Mouse (Mus musculus): Measurements from ENCODE around the gene Slc2a4. TPM values are rescaled to one million over a fixed set of nuclear protein-coding genes. Genes with fewer than 3 reads are reported as not detected.

The Slc2a4 gene
- polyA plus RNA-seq, 1 experiment = not detected

- TF ChIP-seq CTCF (IDR thresholded peaks at IDR 0.05; ENCODE audit: low read depth, low read length) (no peak), POLR2A (IDR thresholded peaks at IDR 0.05; ENCODE audit: borderline replicate concordance, low read depth, low read length) (no peak)
- peak within 1 kb of the TSS; percentile 88 for H3K4me3 ChIP-seq (ENCODE audit: insufficient read depth, low read length)
- peak within 1 kb of the TSS; percentile 94 for H3K27ac ChIP-seq (ENCODE audit: insufficient read depth, low read depth, low read length)
- peaks cover 18% of the 10 kb centered on the region for H3K4me1 ChIP-seq (ENCODE audit: control insufficient read depth, insufficient read depth, low read length)
Observed at GRCm38 (mm10) chr11:69990850-69991691, 43.1 kb upstream of the Slc2a4 start, which contains the start of gene Gabarap. Gabarap (plus strand) TSS chr11:69991143.

- peaks cover 18% of the 10 kb centered on the region for H3K4me1 ChIP-seq (ENCODE audit: control insufficient read depth, insufficient read depth, low read length)
Observed at GRCm38 (mm10) chr11:69989949-69990348, 42.0 kb upstream of the Slc2a4 start.

GRCm38 (mm10) chr11:69984431-69984830 lies 36.4 kb upstream of the Slc2a4 start:
- peaks cover 9% of the 10 kb centered on the region for H3K4me1 ChIP-seq (ENCODE audit: control insufficient read depth, insufficient read depth, low read length)
- TF ChIP-seq POLR2A (IDR thresholded peaks at IDR 0.05; ENCODE audit: borderline replicate concordance, low read depth, low read length) (no peak), CTCF (IDR thresholded peaks at IDR 0.05; ENCODE audit: low read depth, low read length) (no peak)
- H3K27ac ChIP-seq (ENCODE audit: insufficient read depth, low read depth, low read length) = no peak overlapping the region
- H3K4me3 ChIP-seq (ENCODE audit: insufficient read depth, low read length) = no peak overlapping the region

More at GRCm38 (mm10) chr11:69989949-69990348, 42.0 kb upstream of the Slc2a4 start:
- Histone ChIP-seq H3K27ac (ENCODE audit: insufficient read depth, low read depth, low read length) (peak overlapping the region; percentile 4; the same call in 1 of the 2 replicates), H3K4me3 (ENCODE audit: insufficient read depth, low read length) (no peak overlapping the region)
- no peak for TF ChIP-seq POLR2A (IDR thresholded peaks at IDR 0.05; ENCODE audit: borderline replicate concordance, low read depth, low read length)
- TF ChIP-seq CTCF (IDR thresholded peaks at IDR 0.05; ENCODE audit: low read depth, low read length) = no peak

- TF ChIP-seq POLR2A (IDR thresholded peaks at IDR 0.05; ENCODE audit: borderline replicate concordance, low read depth, low read length) (no peak), CTCF (IDR thresholded peaks at IDR 0.05; ENCODE audit: low read depth, low read length) (no peak)
- no peak overlapping the region for H3K27ac ChIP-seq (ENCODE audit: insufficient read depth, low read depth, low read length)
- no peak overlapping the region for H3K4me3 ChIP-seq (ENCODE audit: insufficient read depth, low read length)
- H3K4me1 ChIP-seq (ENCODE audit: control insufficient read depth, insufficient read depth, low read length) = peaks cover 13% of the 10 kb centered on the region
Observed at GRCm38 (mm10) chr11:69983377-69983776, 35.4 kb upstream of the Slc2a4 start.

- Histone ChIP-seq H3K27ac (ENCODE audit: insufficient read depth, low read depth, low read length) (no peak overlapping the region), H3K4me3 (ENCODE audit: insufficient read depth, low read length) (peak overlapping the region; percentile 99; the same call in 1 of the 2 replicates), H3K4me1 (ENCODE audit: control insufficient read depth, insufficient read depth, low read length) (peaks cover 13% of the 10 kb centered on the region)
- no peak for TF ChIP-seq POLR2A (IDR thresholded peaks at IDR 0.05; ENCODE audit: borderline replicate concordance, low read depth, low read length)
- no peak for TF ChIP-seq CTCF (IDR thresholded peaks at IDR 0.05; ENCODE audit: low read depth, low read length)
Observed at GRCm38 (mm10) chr11:69982877-69983276, 34.9 kb upstream of the Slc2a4 start.

GRCm38 (mm10) chr11:69982225-69982624 lies 34.2 kb upstream of the Slc2a4 start, which contains the start of gene Elp5:
Elp5 (minus strand) TSS chr11:69982517.
- Histone ChIP-seq H3K4me1 (ENCODE audit: control insufficient read depth, insufficient read depth, low read length) (peaks cover 13% of the 10 kb centered on the region), H3K4me3 (ENCODE audit: insufficient read depth, low read length) (peak within 1 kb of the TSS; percentile 99), H3K27ac (ENCODE audit: insufficient read depth, low read depth, low read length) (peak within 1 kb of the TSS; percentile 81)
- TF ChIP-seq CTCF (IDR thresholded peaks at IDR 0.05; ENCODE audit: low read depth, low read length) (no peak), POLR2A (IDR thresholded peaks at IDR 0.05; ENCODE audit: borderline replicate concordance, low read depth, low read length) (no peak)

GRCm38 (mm10) chr11:69981141-69981762 lies 33.3 kb upstream of the Slc2a4 start, which contains the start of gene Ctdnep1:
Ctdnep1 (plus strand) TSS chr11:69981156.
- TF ChIP-seq CTCF (IDR thresholded peaks at IDR 0.05; ENCODE audit: low read depth, low read length) = no peak
- TF ChIP-seq POLR2A (IDR thresholded peaks at IDR 0.05; ENCODE audit: borderline replicate concordance, low read depth, low read length) = no peak
- peak within 1 kb of the TSS; percentile 97 for H3K27ac ChIP-seq (ENCODE audit: insufficient read depth, low read depth, low read length)
- peak within 1 kb of the TSS; percentile 99 for H3K4me3 ChIP-seq (ENCODE audit: insufficient read depth, low read length)
- peaks cover 13% of the 10 kb centered on the region for H3K4me1 ChIP-seq (ENCODE audit: control insufficient read depth, insufficient read depth, low read length)

- peak overlapping the region; percentile 97 for H3K27ac ChIP-seq (ENCODE audit: insufficient read depth, low read depth, low read length)
- no peak for TF ChIP-seq CTCF (IDR thresholded peaks at IDR 0.05; ENCODE audit: low read depth, low read length)
- TF ChIP-seq POLR2A (IDR thresholded peaks at IDR 0.05; ENCODE audit: borderline replicate concordance, low read depth, low read length) = peak; percentile 5; the same call in 1 of the 2 replicates
- peak overlapping the region; percentile 99 for H3K4me3 ChIP-seq (ENCODE audit: insufficient read depth, low read length)
- peaks cover 13% of the 10 kb centered on the region for H3K4me1 ChIP-seq (ENCODE audit: control insufficient read depth, insufficient read depth, low read length)
Observed at GRCm38 (mm10) chr11:69980196-69981140, 32.5 kb upstream of the Slc2a4 start.

GRCm38 (mm10) chr11:69979827-69980195 lies 31.8 kb upstream of the Slc2a4 start:
- TF ChIP-seq POLR2A (IDR thresholded peaks at IDR 0.05; ENCODE audit: borderline replicate concordance, low read depth, low read length) = no peak
- no peak for TF ChIP-seq CTCF (IDR thresholded peaks at IDR 0.05; ENCODE audit: low read depth, low read length)
- H3K27ac ChIP-seq (ENCODE audit: insufficient read depth, low read depth, low read length) = peak overlapping the region; percentile 37
- peak overlapping the region; percentile 91 for H3K4me3 ChIP-seq (ENCODE audit: insufficient read depth, low read length)
- peaks cover 13% of the 10 kb centered on the region for H3K4me1 ChIP-seq (ENCODE audit: control insufficient read depth, insufficient read depth, low read length)
